Mouse (Mus musculus) olfactory bulb, adult 2 months (tissue): ENCODE data around the gene Otol1. TPM values are rescaled to one million over a fixed set of nuclear protein-coding genes. Genes with fewer than 3 reads are reported as not detected.

Source experiments
- H3K27ac ChIP-seq: fragments of 200-500 bp; 2 replicates; pipeline ENCODE4 v1.5.1; 2012; ENCODE audit warnings: low read depth, low read length; ENCODE audit not compliant: insufficient read depth
- H3K4me1 ChIP-seq: fragments of 200-500 bp; 2 replicates; pipeline ENCODE4 v1.6.1; 2012; ENCODE audit warnings: low read length; ENCODE audit not compliant: control insufficient read depth, insufficient read depth
- H3K4me3 ChIP-seq: fragments of 200-500 bp; 2 replicates; pipeline ENCODE4 v1.5.1; 2012; ENCODE audit warnings: mild to moderate bottlenecking, low read depth, low read length, moderate library complexity; ENCODE audit not compliant: insufficient read depth
- CTCF ChIP-seq: fragments of 200-500 bp; IDR thresholded peaks from 2 replicates; pipeline ENCODE4 v1.5.1; 2012; ENCODE audit warnings: low read depth, mild to moderate bottlenecking, low read length, moderate library complexity; ENCODE audit not compliant: insufficient read depth
- POLR2A ChIP-seq: fragments of 200-500 bp; IDR thresholded peaks from 2 replicates; pipeline ENCODE4 v1.6.1; 2012; ENCODE audit warnings: mild to moderate bottlenecking, low read depth, low read length, moderate library complexity; ENCODE audit not compliant: insufficient read depth
- WGBS: fragments of 180-500 bp; shearing (Covaris S2); methylation state at CpG from one replicate; pipeline ENCODE4 v1.1.7; 2018; 5-methylcytosine and 5-hydroxymethylcytosine counted together
- polyA plus RNA-seq: library from polyadenylated mRNA; stranded (reverse); fragments of >200 nt; gene quantifications from 2 replicates; pipeline ENCODE4 v1.2.4, GENCODE M21; 2012; ENCODE audit warnings: low replicate concordance; ENCODE audit not compliant: missing spikeins, insufficient read depth, insufficient read length

The Otol1 gene
- polyA plus RNA-seq, 1 experiment, result not detected

GRCm38 (mm10) chr3:70026605-70027004 is 19.2 kb downstream of the Otol1 start:
- Histone ChIP-seq H3K27ac (no peak overlapping the region), H3K4me1 (no peaks in the 10 kb centered on the region), H3K4me3 (no peak overlapping the region)
- WGBS, result 82% methylated on average over 6 of the region's 6 CpGs
- TF ChIP-seq CTCF (no peak), POLR2A (no peak)

- WGBS, result 94% methylated on average over 3 of the region's 3 CpGs
- TF ChIP-seq POLR2A (no peak), CTCF (no peak)
Observed at GRCm38 (mm10) chr3:70029260-70029659, 21.8 kb downstream of the Otol1 start.

GRCm38 (mm10) chr3:70035593-70035992 is 28.2 kb downstream of the Otol1 start:
- no peak overlapping the region for H3K27ac ChIP-seq
- no peak for TF ChIP-seq CTCF
- no peak for TF ChIP-seq POLR2A
- 31% methylated on average over 4 of the region's 4 CpGs for WGBS

More at GRCm38 (mm10) chr3:70029260-70029659, 21.8 kb downstream of the Otol1 start:
- H3K4me3 ChIP-seq, result no peak overlapping the region
- no peaks in the 10 kb centered on the region for H3K4me1 ChIP-seq
- no peak overlapping the region for H3K27ac ChIP-seq

More at GRCm38 (mm10) chr3:70035593-70035992, 28.2 kb downstream of the Otol1 start:
- H3K4me1 ChIP-seq, result no peaks in the 10 kb centered on the region
- no peak overlapping the region for H3K4me3 ChIP-seq

Other genes with a start within 250 kb of the Otol1 start
- not detected in 2 replicates for gene Sptssb, start 147.7 kb upstream of the Otol1 start, polyA plus RNA-seq